Mouse (Mus musculus) ovary, postnatal 10 days (tissue): Measurements from ENCODE around the gene Vgll2.

Source experiments
- DNase-seq: peaks from one replicate; pipeline ENCODE4 v3.0.0; 2022; ENCODE audit warnings: low spot score

Vgll2 gene

DNA sequence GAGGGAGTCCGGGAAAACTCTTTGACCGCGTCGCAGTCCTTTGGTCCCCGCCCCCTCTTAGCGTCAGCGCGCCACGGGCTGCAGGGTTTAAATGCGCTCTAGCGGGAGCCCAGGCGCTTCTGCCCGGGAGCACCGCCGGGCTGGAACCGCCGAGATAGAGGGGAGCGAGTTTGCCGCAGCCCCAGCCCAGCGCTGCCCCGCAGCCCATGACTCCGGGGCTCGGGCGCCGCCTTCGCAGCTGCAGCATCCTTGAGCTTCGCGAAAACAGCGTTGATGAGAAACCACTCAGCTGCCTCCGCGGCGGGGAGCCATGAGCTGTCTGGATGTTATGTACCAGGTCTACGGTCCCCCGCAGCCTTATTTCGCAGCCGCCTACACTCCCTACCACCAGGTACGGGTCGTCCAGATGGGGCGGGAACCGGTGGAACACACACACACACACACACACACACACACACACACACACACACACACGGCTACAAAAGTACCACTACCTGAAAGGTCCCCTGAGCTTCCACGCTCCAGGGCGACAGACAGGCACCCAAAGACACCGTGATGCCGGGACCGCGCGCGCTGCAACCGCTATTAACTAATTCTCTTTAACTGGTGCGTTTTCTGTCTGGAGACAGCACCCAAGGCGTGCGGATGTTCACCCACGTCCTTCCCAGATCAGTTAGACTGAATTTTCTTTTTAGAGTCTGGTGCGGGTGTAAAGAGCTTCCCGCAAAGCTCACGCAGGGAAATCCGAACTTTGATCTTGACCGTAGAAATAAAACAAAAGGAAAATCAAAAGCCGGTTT lies at the start of gene Vgll2:
Gene Vgll2 (plus strand): TSS at position 90 of the 800 bp plus-strand sequence.
- no peak for DNase-seq

DNA sequence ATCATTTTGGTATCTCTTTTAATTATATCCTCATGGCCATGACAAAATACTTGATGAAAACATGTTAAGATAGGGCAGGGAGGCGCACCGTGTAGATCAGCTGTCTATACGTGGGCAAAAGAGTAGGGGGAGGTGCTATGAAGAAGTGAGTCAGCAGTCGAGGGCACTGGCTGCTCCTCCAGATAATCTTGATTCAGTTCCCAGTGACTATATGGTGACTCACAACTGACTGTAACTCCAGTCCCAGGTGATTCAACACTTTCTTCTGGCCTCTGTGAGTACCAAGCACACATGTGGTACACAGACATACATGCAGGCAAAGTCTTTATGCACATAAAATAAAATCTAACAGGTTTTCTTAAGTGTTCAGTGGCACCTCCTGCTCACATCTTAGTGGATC lies 47.2 kb upstream of the Vgll2 start:
- DNase-seq = no peak

DNA sequence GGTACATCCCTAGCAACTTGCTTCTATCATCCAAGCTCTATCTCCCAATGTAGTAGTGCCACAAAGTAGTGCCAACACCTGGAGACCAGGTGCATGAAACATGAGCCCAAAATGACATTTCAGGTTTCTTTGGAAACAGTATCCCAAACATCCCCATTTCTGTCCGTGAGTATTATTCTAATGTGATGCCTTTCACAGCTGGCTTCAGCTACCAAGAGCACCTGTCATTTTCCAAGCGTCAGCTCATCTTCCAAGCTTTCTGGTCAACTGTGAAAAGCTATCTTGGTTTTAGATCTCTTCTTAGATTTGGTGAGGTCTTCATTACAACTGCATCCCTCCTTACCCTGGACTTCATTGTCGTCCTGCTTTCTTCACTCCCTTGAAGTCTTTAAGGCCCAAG lies 46.7 kb upstream of the Vgll2 start:
- DNase-seq = no peak

DNA sequence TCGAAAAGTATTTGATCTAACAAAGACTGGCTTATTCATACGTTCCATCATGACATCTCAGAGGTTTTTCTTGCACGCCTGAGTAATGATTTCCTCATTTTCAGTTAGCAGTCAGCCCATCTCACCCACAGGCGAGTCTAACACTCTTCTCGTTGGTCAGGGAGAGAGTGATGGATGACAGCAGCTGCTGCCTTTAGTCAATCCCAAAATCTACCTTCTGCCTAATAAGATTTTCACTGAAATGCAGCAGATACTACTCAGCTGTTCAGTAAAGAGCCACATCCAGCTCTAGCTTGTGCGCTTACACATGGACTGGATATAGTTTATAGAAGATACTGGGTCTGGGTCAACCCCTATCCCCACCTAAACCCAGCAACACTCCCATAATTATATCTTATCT lies 40.7 kb upstream of the Vgll2 start:
- no peak for DNase-seq

DNA sequence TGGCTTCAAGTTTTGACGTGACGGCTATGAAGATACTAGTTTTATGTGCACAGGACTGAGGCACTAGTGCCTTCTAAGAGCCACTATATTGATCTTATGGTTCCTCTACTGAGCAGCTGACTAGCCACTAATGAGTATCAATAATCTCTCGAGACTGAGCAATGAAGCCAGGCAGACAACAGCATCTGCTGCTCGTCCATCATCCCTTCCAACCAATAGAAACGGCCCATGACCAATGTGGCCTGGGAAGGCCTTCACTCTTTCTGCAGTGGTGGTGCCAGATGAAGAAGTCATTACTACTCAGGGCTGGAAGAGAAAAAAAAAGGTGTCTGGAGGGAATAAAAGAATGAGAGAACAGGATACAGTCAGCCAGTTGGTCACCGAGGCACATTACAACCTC lies 39.9 kb upstream of the Vgll2 start:
- DNase-seq = no peak

DNA sequence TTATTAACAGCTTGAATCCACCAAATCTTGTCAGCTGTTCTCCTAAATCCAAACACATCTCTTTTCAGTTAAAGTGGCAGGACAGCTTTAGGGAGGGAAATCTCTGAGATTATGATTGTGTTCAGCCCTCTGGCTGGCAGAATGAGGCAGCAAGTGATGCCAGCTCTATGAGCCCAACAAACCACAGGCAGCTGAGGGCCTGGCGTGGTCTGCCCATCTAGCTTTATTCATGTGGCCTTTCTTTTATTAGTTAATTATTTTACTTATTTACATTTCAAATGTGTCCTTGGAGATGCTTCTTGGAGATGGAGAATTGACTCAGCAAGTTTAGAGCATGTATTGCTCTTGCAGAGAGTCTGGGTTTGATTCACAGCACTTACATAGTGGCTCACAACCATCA lies 3.8 kb upstream of the Vgll2 start:
- no peak for DNase-seq

DNA sequence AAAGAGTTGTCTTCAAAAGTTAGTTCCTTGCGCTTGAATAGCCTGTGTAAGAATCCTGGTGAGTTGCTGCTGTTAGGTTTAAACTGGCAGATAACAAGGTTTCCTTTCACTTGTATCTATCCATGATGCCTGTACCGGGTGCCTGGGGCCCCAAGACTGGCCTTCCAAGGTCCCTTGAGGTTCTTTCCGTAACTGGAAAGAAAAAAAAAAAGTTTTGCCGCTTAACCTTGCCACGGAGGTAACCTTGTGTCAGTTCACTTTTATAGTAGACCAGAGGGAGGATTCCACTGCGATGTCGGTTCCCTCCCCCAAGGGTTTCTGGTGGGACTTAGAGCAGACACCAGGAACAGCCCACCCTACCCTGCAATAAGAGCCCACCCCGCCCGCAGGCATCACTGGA lies 1.1 kb upstream of the Vgll2 start:
- no peak for DNase-seq

DNA sequence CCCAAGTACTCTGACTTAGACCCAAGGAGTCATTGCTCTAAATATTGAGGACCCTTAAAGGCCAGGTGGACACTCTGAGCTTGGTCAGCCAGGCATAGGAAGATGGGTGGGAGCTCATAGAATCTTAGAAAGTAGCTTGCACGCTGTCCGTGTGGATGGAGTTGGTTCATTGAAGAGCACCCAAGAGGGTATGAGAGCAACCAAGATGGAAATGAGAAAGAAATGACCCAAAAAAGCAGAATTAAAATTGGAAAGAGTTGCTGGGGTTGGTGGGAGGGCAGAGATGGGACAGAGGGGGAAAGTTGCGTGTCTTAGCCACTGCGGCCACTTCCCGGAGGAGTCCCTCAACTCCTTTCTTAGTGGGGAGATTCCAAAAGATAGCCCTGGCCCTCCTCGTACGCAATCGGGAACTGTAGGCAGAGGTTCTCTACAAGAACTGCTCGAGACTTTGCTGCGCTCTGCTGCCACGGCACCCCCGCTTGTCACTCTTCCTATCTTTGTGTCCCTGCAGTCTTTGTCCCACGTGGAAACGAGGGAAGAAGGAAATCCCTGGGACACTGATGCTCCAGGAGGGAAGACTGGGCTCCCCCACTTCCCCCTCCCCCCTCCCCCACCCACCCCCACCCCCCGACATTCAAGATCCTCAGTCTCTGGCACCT lies 437 bp upstream of the Vgll2 start:
- DNase-seq = no peak

DNA sequence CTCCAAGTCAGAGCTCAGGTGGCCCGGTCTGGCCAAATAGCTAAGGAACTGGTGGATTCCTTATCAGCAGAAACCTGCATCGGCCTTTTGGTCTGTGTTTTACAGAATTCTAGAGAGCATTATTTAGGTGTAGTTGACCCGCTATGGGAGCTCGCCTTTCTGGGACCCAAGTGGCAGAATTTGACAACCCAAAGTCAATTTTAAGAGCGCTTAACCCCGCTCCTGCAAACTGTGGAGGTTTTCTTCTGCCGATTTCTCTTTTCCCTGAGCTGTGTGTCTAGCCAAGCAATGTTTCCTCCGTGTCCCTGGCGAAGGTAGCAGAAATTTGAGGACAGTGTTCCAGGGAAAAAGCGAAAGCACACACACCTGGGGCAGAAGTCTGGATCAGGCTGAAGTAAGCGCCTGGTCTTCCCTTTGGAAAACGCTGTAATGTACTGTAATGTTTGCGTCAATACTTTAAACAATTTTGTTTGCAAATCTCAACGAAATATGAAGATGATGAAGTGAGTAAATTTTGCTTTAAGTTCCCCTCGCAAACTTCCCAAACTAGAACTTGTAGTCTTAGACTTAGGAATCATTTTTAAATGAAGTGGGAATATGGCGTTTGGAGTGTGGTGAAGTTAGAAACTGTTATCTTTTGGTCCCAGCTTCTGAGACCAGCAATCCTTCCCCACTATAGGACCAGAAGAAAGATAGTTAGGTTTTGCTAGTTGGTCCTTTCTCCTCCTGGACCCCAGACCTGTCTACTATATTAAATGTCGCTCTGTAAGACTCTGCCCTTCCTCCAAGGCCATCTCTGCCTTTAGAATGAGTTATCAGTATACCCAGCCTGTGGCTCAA lies 1.1 kb downstream of the Vgll2 start:
- DNase-seq = no peak

DNA sequence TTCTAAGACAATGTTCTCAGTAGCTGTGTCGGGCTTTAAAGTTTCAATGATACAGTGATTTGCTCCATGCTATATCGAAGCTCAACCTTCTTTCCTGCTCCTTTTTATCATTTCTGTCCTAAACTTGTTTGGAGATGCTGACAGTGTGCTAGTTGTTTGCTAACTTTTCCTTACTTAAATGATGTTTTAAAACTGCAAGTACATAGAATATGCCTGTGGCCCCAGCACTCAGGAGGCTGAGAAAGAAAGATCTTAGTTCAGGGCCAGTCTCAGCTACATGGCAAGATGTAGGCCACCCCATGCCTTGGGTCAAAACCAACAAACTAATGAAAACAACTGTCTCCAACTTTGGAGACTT lies 1.7 kb downstream of the Vgll2 start:
- no peak for DNase-seq

DNA sequence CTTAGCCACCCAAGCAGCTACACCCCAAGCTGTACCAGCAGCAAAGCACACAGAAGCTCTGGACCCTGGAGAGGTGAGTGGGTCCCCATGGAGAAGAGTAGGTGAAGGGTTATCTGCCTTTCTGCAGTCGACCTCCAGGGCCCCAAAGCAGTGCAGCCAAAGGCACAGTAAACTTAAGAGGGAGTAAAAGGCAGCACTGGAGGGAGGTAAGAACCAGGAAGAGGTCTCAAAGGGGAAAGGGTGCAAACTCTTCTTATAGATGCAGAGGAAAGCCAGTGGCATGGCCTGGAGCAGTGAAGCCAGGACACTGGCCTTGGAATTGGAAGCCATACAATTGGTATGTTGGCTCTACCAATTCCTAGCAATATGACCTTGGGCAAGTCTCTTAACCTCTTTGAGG lies 3.0 kb downstream of the Vgll2 start:
- no peak for DNase-seq

DNA sequence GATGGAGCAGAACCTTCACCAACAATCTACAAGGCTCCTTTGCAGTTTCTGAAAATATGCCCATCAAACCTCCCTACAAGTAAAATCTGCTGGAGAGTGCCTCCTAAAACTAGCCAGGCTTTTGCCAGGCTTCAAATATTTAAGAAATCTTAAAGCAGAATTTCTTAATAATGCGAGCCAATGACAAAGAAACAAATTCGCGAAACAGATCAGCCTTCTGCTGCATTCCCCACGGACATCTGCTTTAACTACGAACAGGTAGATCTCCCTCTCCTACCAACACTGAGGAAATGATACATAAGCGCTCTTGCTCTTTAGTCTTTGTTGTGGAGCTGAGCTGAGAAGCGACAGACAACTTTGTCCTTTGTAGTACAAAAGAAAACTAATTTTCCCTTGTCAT lies 3.5 kb downstream of the Vgll2 start:
- no peak for DNase-seq

DNA sequence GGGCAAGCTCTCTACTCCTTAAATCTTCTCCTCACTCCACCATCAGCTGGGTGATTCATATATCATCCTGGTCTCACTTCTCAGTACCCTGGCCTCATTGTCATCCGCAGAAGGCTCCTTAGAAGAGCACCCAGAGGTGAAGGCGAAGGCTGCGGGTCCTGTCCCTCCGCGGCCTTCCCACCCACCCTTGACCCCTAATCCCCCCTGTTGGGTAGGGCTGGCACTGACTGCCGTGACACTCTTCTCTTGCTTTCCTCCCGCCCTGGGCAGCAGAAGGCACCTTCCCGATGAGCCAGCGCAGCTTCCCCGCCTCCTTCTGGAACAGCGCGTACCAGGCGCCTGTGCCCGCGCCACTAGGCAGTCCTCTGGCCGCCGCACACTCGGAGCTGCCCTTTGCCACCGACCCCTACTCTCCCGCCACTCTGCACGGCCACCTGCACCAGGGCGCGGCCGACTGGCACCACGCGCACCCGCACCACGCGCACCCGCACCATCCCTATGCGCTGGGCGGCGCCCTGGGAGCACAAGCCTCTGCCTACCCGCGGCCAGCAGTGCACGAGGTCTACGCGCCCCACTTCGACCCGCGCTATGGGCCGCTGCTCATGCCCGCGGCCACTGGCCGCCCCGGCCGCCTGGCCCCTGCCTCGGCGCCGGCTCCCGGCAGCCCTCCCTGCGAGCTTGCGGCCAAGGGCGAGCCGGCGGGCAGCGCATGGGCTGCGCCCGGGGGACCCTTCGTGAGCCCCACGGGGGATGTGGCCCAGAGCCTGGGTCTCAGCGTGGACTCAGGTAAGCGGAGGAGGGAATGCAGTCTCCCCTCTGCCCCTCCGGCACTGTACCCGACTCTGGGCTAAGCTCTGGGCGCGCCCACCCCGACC lies 5.1 kb downstream of the Vgll2 start:
- DNase-seq = no peak

DNA sequence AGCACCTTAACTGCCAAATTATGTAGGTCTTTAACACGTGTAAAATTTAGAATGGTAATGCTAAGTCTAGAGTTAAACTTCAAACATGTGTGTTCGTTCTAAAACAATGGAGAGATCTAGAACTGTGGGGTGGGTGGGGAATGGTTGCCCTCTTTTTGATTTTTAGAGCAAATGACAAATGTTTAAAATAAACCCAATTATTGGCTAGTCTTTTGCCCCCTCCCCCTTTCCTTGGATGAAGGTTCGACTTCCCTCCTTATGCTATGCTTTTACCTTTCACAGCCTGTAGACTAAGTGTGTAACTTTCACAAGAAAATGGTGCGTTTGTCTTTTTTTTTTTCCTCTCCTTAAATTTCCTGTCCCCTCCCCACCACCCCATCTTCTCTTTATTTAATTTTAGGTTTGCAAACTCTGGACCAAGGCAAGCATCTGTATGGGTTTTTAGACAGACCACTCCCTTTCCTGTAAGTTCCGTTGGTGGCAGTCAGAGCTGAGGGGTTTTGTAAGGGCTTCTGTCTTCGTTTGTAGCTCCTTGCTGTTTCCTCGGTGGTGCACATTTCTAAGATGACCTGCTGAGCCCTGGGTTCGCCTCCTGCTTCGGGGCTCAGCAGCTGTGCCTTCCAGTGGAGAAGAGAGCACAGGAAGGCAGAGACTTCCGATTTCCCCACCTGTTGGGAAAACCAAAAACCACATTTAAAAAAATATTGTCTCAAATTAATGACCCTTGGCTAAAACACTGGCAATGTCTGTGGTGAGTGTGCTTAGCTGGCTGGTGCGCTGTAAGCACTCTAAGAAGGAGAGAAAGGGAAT lies 6.5 kb downstream of the Vgll2 start:
- DNase-seq = no peak

DNA sequence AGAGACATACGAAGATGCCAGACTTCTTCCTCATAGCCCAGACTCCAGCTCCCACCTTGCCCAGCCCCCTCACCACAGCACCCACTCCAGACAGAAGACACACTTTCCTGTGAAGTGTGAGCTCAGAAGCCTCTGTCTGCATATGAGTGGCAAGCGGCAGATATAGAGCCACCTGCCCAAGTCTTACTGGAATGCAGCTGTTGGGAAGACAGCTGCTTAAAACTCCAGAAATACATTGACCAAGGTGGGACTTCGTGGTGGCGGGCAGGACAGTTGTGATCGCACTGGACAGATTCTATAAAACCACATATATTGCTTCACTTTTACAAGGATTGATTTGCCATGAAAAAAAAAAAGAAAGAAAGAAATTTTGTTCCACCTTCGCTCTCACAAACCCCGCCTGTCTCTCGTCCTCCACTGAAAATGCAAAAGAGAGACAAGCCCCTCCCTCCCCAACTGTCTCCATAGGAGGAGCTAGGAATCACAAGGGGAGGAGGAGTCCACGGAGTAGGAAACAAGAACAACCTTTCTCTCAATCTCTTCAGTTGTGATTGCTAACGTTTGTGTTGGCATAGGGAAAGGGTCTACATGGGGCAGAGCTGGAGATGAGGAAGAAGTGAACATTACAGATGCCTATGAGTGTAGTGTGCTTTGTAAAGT lies 7.2 kb downstream of the Vgll2 start:
- DNase-seq = no peak

DNA sequence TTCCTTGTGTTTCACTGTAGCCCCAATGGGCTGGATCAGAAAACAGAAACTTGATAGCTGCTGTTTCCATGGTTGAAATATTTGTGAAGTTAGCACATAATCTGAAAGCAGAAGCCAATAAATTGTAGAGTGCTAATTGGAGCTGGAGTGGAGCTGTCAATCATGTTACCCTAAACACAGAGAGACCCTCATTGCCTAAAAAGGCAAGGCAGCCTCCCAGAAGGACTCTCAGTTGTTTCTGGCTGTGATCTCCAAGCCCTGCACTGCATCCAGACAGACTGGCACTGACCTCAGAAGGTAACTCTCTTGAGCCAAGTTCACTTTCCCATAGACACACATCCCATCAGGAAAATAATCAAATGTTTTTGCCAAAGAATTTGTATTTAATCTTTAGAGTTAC lies 11.4 kb downstream of the Vgll2 start:
- no peak for DNase-seq

DNA sequence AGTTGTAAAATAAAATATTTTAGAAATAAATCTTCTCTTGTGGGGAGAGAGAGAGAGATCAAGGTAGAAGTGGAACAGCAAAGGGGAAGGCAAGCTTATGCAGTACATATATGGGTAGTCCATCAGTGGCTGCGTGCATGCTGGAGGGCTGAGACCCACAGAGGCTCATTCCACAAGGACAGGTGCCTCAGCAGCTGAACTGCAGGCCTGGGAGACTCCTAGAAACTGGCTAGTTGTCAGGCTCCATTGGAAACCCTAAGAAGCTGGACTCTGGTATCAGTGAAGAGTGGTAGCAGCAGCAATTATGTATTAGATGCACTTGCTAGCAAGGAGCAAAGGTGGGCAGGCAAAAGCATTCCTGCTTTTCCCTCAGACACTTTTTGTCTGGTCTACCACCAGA lies 17.1 kb downstream of the Vgll2 start:
- no peak for DNase-seq

DNA sequence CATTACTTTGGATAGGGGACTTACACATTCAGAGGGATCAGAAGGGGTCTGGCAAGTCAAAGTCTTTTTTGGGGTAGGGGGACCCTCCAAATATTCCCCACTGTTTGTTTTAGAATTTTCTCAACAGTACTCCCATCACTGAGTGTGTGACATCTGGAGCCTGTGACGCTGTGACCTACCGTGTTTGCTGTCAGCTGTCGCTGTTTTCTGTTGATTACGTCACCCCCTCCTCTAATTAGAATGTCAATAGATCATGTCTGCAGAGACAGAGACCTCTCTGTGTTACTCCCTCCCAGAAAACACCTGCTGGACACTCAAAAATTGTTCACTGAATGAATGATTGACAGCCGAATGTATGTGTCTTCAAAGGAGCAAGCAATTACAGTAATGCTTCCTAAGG lies 20.8 kb downstream of the Vgll2 start:
- no peak for DNase-seq

DNA sequence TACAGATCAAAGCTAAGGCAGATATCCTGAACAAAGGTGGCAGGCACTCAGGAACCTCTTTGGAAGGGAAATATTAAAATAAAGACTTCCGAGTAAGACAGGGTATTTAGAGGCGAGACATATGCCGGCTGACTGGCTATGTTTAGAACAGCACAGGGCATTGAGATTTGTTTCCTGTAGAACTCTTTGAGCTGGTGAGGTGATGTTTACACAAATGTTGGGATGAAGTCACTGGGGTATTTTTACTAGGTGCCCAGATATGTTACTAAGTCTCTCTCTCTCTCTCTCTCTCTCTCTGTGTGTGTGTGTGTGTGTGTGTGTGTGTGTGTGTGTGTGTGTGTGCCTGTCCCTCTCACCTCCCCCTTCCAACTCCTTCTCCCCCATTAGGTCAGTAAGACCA lies 26.0 kb downstream of the Vgll2 start:
- DNase-seq = no peak

DNA sequence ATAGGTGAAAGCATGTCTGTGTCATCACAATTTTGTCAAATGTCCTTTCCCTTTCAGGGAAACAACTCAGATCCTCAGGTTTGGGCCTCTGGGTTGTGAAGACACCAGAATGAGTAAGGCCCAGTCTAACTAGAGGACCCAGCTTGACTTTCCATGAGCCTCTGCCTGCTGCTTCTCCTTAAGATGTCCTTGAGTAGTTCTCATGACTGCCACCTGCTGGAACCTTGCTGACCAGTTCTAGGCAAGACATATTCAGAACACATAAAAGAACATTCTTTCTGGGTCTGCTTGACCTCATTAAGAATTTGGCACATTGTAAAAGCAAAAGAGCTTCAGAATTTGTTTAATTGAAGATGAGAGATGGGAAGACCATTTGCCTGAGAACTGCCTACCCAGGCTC lies 50.2 kb downstream of the Vgll2 start:
- no peak for DNase-seq
